Mouse (Mus musculus) 3T3-L1 (cell line): ENCODE data around the gene Chrna1.

ENCODE experiments used
- DNase-seq: peaks from one replicate; pipeline ENCODE4 v3.0.0-alpha.2; 2015; ENCODE audit warnings: low read depth, low spot score

Chrna1 gene

DNA sequence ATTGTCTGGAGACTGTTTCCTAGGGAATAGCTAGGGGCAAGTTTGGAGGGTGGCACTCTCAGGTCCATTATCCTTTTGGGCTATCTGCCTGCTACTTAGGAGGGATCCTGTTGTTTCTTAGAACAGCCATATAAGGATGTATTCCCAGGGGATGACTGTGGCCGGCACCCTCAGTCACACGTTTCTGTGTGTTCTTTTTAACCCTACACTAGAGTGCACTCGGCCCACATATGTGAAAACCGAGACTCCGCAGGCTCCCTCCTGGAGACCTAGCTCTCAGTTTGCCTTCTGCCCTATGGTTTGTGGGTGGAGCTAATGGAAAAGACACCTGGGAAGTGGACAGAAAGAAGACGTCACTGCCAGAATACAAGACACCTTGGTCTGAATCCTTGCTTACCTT is 11.1 kb upstream of the Chrna1 start:
- DNase-seq: no peak

DNA sequence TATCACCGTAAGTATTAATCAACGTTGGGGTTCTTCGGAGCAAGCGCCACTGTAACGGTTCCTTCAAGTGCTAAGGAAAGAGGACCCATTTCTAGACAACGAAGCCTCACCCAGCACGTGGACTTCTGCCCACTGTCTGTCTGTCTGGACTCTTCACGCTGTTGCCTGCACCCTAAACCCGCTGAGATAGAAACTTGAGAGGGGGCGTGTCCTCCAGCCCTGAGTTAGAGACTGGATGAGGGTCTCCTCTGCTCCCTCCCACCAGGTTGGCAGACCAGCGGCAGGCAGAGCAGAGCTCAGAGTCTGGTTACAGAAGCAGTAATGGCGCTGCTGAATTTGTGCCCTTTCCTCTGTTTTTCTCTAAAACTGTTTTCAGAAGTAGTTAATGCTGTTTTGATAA is 10.0 kb upstream of the Chrna1 start:
- no peak for DNase-seq

DNA sequence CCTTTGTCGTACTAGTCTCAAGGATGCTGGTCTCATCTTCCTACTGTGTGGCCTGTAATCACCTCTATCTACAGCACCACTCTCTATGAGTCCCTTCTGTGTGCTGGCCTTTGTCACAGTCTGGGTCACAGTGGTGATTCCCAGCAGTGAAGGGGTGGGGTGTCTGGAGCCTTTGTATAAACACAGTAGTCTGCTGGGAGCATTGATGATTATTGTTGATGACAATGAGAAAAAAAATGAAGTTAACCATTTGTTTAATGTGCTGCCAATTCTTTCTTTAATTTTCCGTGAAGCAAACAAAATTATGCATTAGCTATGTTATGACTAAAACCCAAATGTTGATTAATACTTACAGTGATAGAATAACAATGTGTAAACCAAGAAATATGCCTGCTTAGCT is 8.8 kb upstream of the Chrna1 start:
- no peak for DNase-seq

DNA sequence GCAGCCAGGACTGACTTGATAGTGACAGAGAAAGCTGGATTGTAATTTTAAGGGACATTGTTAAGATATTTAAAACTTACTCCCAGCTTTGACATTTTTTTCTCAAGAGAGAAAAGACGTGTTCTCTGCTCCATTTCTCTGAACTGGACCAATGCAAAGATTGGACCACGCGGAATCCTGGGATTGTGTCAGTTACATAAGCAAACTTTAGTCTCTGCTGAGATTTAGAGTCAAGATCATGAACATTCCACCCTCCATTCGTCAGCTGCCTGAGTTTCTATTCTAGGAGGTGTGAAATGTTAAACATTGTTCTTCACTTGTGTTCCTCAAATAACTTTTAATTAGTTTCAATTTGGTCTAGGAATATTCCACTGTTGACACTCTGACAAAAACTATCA is 7.0 kb upstream of the Chrna1 start:
- DNase-seq: no peak

DNA sequence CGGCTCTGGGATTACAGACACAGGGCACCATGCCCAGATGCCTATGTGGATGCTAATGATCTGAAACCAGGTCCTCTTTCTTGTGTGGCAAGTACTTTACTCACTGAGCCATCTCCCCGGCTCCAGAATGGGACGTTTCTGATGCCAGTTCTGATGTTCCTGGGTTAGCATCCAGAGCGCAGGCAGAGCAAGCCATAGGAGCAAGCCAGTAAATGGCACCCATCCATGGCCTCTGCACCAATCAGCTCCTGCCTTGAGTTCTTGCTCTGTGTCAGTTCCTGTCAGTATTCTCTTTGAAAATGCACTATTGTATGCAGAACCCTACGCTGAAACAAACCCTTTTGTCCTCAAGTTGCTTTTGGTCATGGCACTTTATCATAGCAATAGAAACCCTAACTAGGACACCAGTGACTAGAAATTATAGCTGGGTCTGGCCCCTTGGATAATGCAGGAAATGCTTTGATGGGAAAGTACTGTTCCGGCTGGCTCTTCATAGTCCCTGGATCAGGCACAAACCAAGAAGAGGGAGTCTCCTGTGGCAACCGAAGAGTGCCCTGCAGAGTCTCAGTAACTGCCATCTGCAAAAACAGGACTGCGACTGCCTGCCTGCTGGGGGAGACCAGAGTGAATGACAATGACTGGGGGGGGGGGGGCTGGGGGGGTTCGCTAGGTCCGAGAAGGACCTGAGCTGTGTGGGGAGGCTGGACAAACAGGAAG is 6.4 kb upstream of the Chrna1 start:
- DNase-seq: no peak

DNA sequence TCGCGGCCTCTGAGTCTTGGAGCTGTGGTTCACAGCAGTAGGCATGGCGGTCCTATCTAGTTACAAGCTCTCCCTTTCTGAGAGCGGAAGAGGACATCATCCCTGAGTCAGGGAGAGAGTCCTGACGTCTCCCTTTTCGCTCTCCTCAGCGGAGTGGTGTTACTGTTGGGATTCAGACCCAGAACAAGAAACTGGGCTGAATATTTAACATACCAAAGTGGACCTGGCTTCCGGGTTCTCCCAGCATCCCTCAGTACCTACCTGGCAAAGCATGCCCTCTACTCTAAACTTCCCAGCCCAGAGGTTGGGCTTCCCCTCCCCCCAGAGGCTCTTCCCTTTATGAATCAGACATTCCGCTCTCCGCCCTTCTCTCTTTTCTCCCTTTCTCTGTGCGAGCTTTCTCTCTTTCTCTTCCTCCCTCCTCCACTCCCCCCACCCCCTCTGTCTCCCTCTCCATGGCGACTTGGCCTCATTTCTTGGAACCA is 5.3 kb upstream of the Chrna1 start:
- peak; percentile 68 for DNase-seq

DNA sequence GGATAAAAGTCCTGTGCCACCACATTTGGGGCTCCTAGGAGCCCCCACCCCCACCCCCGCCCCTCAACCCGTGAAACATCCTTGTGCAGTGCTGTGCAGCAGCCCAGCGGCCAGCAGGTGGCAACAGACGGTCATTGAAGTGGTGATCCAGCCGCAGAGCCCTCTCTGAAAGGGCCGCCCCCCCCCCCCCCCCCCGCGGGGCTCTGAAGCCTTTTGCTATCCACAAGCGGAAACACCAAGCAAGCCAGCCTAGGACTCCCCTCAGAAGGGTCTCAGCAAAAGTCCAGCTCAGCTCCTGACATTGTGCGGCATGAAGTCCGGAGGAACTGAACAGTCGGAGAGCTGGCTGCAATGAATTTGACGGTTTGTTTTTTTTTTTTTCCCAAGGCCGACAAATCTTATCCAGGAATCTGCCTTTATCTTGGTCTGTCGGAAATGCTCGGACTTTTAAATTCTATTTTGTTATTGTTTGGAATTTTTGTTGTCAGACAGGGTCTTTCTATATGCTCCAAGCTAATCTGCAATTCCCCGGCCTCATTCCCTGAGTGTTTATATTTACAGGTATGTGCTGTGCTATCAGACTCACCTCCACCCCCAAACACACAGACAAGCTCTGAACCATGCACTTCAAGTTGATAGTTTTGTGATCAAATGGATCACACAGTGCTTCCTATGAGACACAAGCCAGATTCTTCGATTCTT is 4.7 kb upstream of the Chrna1 start:
- DNase-seq: peak; percentile 88

DNA sequence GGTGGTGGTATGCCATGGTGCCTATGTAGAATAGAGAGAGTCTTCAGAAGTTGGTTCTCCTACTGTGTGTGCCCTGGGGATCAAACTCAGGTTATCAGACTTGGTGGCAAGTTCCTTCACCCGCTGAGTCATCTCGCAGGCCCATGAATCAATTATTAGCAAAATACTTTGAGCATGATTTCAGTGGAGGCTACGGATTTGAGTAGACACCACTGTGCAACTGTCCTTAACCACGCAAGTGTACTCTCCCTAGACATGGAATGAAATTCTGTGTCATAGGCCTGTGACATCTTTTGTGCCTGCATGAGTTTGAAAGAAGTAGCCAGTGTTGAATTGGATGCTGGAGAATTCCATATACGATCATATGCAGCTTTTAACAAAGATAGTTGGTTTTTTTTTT is 582 bp upstream of the Chrna1 start:
- DNase-seq: no peak

DNA sequence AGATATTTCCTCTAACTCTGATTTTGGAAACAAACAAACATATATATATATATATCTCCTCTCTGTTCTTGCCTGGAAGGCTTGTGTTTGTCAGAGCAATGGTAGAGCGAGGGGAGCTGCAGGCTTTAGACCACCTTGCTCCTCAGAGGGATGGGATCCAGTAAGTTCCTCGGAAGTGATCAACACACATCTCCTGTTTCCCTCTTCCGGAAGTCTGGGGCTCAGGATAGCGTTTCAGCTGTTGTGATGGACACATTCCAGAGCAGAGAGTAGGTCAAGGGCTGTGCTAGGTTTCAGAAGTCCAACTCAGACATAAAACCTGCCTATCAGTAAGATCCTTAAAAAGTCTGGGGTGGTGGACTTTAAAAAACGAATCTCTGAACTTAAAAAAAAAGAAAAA is 970 bp downstream of the Chrna1 start:
- no peak for DNase-seq

DNA sequence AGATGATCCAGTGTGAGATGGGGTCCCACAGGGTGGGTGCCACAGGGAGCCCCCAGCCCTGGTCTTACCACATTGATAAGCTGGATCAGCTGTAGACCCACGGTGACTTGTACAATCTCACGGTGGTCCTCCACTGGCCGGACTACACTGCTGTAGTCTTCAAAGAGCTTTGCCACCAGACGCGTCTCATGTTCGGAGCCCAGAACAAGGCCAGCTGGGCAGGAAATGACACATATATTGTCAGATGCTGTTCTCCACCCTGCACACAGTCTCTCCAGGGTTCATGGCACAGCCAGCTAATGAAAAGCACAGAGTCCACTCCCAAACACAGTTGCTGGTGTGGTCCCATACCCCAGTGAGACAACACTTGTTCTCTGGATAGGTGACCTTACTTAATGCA is 5.7 kb downstream of the Chrna1 start:
- DNase-seq: no peak

DNA sequence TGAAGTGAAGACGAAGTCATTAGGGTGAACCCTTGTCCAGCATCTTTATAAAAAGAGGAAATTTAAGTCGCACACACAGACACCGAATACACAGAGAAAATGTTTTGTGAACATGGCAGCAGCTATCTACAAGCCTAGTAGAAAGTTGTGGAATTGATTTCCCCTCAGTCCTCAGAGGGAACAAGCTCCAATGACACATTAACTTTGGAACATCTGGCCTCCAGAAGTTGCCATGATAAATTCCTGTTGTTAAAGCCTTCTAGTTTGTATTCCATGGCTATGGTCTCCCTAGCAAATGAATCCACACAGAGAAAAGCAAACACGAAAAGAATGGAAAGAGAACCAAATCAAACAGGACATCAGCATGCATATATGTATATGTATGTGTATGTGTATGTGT is 6.6 kb downstream of the Chrna1 start:
- no peak for DNase-seq

DNA sequence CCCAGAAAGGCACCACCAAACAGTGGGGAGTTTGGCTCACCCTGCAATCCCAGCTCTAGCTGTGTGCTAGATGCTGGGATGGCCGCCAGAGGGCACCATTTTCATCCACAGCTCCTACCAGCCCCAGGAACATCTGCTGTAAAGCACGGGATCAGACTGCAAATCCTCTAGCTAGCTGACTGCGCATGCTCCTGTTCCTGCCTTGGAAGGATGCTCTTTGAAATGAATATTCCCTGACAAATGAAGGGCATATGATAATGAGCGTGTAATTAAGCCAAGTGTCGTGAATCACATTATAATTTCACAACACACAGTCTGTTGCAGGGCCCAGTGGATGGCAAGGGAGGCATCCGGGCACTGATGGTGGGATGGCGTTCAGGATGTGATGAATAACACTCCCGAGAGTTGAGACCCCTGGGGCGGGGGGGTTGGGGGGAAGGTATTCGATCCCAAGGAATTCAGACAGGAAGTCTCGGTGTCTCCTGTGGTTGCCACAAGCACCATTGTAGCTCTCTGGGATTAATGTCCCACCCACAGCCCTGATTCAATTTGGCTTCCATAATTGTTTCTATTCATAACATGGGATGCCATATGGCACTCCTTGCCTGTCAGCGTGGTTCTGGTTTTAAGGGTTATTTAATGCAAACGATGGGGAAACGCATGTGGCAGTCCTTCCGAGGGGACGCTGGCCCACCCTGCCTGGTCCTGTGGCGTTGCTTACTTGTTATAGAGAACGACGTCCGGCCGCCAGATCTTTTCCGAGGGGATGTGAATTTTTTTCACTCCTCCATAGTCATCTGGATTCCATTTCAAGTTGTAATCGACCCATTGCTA is 7.4 kb downstream of the Chrna1 start:
- peak; percentile 93 for DNase-seq

DNA sequence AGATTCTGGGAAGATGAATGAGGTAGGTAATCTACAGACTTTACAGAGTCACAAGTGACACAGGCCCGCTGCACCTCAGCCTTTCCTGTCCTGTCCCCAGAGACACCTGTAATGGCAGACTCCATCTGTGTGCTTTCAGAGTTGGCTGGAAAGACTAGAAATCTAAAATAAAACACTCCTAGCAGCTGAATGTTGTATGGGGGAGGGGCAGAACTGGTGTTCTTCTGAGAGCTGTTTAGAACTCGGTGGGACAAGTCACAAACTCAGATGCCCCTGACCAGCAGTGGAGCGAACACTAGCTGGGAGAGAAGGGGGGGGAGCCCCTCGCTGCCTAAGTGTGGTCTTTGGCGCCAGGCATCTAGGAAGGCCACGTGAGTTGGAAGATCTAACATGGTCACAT is 8.2 kb downstream of the Chrna1 start:
- no peak for DNase-seq

DNA sequence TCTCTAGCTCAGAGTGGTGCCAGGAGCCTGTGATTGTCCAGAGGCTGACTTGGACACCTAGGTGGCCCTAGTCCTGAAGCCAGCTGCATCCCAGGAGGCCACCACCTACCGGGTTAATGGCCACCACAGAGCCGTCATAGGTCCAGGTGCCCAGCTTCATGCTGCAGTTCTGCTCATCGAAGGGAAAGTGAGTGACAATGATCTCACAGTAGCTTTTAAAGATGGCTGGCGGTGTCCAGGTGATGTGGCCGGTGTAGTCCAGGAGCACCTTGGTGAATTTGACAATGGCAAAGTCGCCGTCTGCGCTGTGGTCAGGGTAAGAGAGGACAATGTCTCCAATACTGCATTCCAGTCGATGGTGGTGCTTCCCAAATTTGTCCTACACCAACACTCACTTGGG is 8.8 kb downstream of the Chrna1 start:
- no peak for DNase-seq

DNA sequence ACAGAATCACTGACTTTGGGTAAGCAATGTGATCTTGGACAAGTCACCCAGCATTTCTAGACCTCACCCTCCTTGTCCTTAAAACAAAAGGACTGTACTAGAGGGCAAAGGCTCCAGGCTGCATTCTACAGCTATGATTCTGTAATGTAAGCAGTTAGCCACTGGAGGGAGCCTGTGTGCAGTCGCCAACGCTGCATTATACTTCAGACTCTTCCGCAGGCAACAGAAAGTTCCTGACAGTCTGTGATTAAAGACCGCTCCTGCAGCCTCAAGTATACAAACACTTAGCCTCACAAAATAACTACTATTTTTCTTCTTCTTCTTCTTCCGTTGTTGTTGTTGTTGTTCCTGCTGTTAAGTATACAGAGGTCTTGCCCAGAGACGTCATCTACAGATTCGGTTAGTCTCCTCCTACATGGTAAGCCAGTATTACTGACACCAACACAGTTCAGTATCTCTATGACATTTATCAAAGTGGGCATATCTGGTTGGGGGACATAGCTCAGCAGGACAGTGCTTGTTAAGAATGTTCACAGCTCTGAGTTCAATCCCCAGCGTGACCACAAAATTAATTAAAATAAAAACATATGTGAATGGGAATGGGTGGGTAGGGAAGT is 13.0 kb downstream of the Chrna1 start:
- peak; percentile 80 for DNase-seq

DNA sequence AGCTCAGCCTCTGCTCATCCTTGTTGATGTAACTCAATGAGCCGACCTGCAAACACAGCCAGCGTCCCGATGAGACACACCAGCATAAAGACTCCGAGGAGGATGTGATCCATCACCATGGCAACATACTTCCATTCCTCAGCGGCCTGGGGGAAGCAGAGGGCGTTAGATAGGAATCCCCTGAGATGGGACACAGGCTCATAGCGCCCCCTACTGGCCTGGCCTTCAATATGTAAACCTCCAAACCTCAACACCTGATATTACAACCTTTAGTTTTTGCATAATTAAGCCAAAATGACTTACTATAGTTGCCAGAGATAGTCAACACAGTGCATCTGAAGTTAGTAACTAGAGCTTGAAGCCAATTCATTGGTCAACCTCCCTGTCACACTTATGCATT is 14.0 kb downstream of the Chrna1 start:
- DNase-seq: peak; percentile 33

DNA sequence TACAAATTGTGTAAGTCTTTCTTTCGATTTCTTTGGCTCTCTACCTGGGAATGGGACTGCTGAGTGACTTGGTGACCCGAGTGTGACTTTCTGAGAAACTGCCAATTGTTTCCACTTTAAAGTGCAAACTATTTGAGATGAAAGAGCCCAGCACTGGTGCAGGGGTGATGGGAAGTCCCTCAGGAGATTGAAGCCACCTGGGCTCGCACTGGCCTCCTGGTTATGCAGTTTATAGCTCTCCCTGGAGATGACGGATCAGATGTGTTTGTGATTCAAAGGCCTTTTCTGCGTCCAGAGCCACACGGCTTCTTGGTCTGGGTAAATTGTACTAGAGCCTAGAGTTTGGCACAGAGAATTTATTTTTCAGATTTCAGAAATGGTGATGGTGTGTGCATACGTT is 16.4 kb downstream of the Chrna1 start:
- DNase-seq: no peak

DNA sequence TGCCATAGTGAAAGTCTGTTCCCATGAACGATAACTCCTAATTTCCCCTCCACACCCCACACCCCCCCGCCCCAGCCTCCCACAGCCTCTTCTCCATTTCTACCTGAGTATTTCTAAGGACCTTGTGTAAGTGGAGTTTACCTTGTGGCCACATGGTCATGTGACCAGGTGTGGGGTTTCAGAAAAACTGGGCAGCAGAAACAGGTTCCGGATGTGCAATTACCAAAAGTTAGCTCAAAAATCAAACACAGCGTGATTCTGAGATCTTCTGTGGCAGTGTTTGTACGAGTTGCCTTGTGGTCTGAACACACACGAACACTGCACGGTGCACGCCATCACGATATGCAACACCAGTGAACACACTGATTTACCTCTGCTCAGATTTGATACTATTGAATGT is 17.5 kb downstream of the Chrna1 start:
- no peak for DNase-seq

DNA sequence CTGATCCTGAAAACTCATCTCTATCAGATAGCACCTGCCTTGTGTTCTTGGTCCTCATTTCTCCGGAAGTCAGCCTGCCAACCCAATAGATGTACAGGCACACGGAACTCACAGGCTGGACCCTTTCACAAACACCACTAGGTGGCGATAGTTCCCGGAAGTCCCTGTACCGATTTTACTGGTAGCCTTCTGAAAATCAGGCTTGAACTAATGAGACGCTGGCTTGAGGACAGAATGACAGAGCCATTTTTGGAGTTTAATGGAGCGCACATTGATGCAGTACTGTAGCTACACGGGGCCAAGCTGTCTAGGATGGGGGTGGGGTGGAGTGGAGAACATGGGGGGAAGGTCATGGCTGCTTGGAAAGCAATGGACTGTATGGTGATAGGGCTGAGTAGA is 18.5 kb downstream of the Chrna1 start:
- peak; percentile 52 for DNase-seq

DNA sequence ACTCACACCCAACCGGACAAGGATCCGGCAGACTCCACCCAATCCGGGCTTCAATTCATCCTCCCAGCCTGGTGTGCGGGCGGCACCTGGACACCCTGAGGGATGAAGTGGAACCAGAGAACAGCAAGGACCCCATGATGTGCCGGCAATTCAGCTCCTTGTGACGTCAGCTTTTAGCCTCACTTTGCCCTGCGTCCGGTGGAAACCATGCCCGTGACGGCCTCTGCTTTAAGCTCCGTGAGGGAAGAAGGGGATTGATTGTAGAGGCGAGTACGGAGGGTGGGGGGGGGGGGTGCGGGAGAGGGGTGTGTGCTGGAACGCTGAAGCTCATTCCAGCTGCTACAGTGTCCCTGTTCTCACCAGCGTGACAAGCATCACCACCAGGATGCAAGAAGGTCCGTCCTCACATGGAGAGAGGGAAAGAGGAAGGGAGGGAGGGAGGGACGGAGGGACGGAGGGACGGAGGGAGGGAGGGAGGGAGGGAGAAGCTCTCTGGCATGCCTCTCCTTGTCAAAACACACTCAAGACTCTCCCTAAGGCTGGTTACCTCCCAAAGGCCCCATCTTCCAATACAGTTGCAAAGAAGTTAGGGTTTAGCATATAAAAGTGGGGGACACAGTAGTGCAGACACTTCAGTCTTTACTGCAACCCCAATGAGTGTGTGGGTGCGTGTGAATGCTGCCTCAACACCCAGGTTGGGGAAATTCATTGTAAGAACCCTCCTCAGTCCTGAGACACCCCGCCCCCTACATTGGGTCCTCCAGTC is 19.1 kb downstream of the Chrna1 start:
- DNase-seq: no peak

DNA sequence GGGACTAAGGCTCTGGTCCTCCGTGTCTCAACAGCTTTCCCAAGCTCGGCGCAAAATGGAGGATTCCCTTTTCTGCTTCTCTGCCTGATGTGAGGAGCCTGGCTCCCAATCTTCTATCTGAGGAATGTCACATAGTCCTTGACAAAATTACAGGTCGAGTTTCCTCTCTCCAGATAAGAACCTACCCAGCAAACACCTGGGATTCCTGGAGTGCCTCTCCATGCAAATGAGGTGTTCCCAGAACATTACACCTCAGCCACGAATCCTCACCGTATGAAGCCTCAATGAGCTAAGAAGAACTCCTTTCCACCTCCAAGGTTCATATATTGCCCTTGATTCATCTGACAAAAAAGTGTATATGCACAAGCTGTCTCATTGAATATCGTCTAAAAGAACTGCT is 19.7 kb downstream of the Chrna1 start:
- DNase-seq: no peak
